Mouse (Mus musculus) lung, postnatal 10 days (tissue): ENCODE measurements around the gene Cox7a2.

ENCODE experiments used
- DNase-seq: peaks from one replicate; pipeline ENCODE4 v3.0.0; 2021

The Cox7a2 gene

DNA sequence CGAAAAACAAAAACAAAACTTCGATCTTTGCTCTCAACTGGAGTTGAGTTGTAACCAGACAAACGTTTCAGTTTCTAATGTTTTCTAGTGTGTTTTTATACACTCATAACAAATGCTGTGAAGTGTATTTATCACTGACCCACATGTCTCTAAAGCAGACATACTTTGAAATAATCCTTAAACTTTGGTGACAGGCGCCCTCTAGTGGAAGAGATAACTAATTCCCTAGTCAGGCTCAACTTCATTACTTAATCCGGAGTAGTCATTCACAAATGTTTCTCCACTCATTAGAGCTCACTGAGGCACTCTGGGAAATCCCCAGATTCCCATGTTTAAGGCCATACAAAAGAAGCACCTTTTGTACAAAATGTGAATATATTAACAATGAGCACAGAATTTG lies 36.6 kb downstream of the Cox7a2 start:
- DNase-seq: peak; percentile 60

DNA sequence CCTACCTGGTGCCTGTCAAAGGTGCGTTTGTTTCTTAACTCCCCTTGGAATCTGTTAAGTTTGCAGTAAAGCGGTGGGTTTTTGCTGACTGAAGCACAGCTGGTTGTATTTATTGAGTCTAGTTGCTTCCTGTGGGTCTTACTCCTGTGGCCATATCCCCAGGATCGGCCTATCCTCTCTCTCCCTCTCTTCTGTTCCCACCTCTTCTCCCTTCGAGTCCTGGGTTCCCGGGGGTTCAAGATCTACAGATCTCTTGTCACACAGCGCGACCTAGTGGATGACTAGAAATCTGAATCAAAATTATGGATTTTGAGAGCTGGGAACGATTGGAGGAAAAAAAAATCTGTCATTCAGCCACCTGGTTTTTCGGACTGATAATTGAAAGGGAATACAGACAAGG lies 38.6 kb downstream of the Cox7a2 start:
- peak; percentile 78 for DNase-seq

DNA sequence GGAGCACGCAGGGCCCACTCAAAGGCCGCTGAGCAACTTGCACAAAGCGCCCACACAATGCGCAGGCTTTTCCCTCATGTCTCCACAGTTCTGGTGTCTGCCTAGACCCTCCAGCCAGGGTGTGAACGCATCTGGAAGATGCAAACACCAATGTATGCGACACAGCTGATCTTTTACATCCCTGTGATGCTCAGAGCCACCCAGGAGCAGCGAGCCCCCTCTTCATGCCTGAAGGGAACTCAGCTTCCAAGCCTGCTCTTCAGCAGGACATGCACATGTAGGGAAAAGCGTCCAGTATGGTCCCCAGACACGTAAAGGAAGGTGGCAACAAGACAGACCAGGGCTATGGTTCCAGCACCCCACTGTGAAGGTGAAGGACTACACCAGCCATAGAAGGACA lies 39.5 kb downstream of the Cox7a2 start:
- DNase-seq: no peak

GRCm38 (mm10) chr9:79719451-79719850 lies 40.2 kb downstream of the Cox7a2 start:
- peak; percentile 66 for DNase-seq

GRCm38 (mm10) chr9:79718481-79719370 lies 41.0 kb downstream of the Cox7a2 start, which contains the start of gene Col12a1:
TSS of gene Col12a1 (minus strand) at chr9:79718831.
- DNase-seq: peak; percentile 87

GRCm38 (mm10) chr9:79717836-79718475 lies 41.7 kb downstream of the Cox7a2 start:
- peak; percentile 32 for DNase-seq

- DNase-seq: peak; percentile 82
These were observed 42.5 kb downstream of the Cox7a2 start for GRCm38 (mm10) chr9:79716909-79717835.

GRCm38 (mm10) chr9:79716496-79716895 lies 43.2 kb downstream of the Cox7a2 start:
- DNase-seq: no peak

DNA sequence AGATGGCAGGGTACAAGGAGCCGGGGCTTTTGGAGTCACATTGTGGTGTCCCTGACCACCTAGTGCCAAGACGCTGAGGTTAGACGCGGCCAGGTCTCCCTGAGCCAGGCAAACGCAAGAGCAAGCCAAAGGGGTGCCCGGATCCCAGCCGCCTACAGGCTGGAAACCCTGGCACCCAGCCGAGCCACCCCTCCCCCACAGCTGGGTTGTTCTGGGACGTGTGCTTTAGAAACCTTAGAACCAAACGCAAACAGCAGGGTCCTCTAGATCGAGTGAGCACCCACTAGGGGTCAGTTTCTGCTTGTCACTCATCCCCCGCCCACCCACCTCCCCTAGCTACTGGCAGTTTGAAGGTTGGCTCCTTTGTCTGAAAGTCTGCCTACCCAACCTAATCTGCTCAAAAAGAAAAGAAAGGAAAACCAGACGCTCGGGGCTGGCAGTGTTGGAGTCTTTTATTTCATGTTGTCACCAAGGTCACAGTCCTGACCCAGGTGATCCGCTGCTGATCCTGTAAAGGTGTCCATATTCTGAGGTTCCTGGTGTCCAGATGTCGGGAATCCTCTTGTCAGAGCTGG lies 45.1 kb downstream of the Cox7a2 start:
- DNase-seq: peak; percentile 87
